Mouse (Mus musculus) kidney, adult 9 months (tissue): ENCODE results near the gene Crybb3.

Source experiments
- DNase-seq: peaks from one replicate; pipeline ENCODE4 v3.0.0; 2022

The Crybb3 gene

GRCm38 (mm10) chr5:113045511-113046273, 35.7 kb downstream of the Crybb3 start:
- no peak for DNase-seq

GRCm38 (mm10) chr5:113043531-113043930, 37.9 kb downstream of the Crybb3 start:
- DNase-seq, result no peak

DNA sequence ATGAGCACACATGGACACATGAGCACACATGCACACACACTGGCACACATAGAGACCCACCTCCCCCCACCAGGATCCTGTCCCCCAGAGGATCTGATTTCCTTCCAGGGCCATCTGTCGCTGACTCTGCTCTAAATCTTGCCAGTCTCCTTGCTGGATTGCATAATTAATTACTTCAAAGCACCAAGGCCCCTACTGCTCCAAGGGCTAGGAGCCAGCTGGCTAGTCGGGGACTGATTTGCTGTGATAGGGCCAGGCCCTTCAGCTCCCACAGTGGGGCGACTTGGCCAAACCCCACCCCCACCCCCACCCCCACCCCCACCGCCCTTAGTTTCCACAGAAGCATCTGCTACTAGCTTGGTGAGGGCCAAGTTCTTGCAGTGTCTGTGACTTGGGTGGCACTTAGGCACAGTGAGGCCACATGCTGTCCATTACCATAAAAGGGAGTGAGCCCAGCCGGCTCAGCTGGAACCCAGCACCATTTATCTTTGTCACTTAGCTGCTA, 39.8 kb downstream of the Crybb3 start:
- peak; percentile 22 for DNase-seq

- DNase-seq, result no peak
Measured at GRCm38 (mm10) chr5:113040776-113041175, 40.6 kb downstream of the Crybb3 start.

- no peak for DNase-seq
Measured at GRCm38 (mm10) chr5:113038601-113039000, 42.8 kb downstream of the Crybb3 start.

DNA sequence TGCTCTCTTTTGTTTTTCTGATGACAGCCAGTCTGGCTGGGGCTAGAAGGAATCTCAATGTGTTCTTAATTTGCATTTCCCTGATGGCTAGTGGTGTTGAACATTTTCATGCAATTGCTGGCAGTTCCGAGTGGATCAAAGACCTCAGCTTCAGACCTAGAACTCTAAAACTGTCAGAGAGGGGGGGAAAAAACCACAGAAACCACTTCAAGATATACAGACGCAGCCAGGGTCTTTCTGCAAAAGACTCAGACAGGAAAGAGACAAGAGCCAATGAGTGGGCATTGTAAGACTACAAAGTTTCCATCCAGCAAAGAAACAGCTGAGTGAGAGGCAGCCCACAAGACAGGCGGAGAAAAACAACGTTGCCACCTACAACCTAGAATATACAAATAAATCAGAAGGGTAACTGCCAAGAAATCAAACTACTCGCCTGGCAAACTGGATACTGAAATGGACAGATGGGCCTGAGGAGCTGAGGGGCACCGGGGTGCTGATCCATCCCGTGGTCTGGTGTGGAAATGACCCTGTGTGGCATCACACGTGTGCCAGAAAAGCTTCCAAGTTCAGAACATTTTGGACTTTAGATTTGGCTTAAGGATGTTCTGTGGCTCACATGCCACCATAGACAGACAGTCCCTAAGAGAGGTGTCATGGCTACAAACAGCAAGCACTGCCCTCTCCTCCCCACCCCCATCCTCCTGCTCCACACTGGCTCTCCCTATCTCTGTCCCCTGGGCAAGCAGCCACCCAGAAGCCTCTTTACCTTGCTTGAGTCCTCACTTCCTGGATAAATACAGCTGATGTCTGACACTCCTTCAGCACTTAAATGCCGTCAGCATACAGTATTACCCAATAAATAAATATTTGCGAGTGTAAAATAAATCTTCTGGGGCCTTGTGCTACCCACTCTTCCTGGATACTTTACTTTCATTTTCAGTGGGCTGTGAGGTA, 46.0 kb downstream of the Crybb3 start:
- DNase-seq, result no peak

DNA sequence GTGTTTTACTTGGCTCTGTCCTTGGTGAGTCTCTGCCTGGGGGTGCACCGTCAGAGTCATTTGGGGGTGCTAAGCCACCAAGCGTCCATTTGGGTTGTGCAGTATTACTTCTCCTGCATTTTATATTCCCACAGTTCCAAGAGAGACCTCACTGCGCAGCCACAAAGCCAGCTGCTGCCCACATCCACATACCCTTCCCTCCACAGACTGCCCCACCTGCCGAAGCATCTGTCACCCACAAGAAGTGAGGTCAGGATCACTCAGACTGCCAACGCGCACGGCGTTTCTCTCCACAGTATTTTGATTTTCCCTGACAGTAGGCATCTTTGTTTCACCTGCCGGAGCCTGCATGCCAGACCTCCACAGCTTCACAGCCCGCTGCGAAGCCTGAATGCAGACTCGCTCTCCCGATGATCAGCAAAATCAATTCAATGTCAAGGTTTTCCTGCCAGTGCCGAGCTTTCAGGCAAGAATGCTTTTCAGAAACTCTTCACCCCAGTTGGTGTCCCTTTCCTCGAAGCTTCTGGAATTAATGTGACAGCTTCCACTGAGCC, 50.1 kb downstream of the Crybb3 start:
- DNase-seq, result no peak

DNA sequence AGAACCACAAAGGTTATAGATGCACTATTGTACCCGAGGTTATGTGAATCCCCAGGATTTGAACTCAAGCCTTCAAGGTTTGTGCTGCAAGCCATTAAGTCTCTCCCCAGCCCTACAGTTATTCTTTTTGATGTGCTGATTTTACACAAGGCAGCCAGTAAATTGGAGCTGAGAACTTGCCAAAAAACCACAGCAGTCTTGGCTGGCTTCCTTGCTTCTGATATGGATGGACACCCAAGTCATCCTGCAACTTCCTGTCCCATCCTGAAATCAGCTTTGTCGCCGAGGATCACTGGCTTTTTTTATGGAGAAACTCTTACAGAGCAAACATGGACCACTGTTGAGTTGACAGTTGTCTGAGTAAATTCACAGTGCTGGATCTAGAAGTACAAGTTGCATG, 51.3 kb downstream of the Crybb3 start:
- DNase-seq, result no peak

GRCm38 (mm10) chr5:113026706-113027105, 54.7 kb downstream of the Crybb3 start:
- DNase-seq, result no peak
